Mouse (Mus musculus): ENCODE measurements around the gene Zscan20. TPM values are rescaled to one million over a fixed set of nuclear protein-coding genes. Genes with fewer than 3 reads are reported as not detected.
"Not testable (repeated sequence)": the region's sequence is repeated elsewhere in the genome, so short reads cannot be mapped to it uniquely, and the experiment has no call there.

The Zscan20 gene
- polyA plus RNA-seq, 1 experiment from 2014 or later, result 0.53 TPM

GRCm38 (mm10) chr4:128618246-128618911, 8.5 kb upstream of the Zscan20 start, which contains the start of gene Tlr12:
Tlr12 (minus strand) TSS chr4:128618619.
- Histone ChIP-seq H3K27ac (ENCODE audit: low read length) (no peak within 1 kb of the TSS), H3K4me1 (ENCODE audit: control insufficient read depth, low read depth, low read length) (peaks cover 5% of the 10 kb centered on the region), H3K9me3 (replicated peaks; ENCODE audit: control insufficient read depth, low read length) (no peaks in the 10 kb centered on the region), H3K9ac (ENCODE audit: low read depth, low read length) (no peak within 1 kb of the TSS), H3K4me2 (ENCODE audit: low read depth, low read length) (no peak within 1 kb of the TSS), H3K27me3 (ENCODE audit: control insufficient read depth, insufficient read depth, low read depth, low read length) (peaks cover 20% of the 10 kb centered on the region), H3K4me3 (ENCODE audit: low read depth, low read length) (0 out of 2 replicates have a peak within 1 kb of the TSS, but pooled peaks have one; percentile 6), H3K36me3 (ENCODE audit: control insufficient read depth, insufficient read depth) (no peaks in the 10 kb centered on the region)
- peak; percentile 20; the same call in 1 of the 2 replicates for ATAC-seq (ENCODE audit: low read depth)
- WGBS (ENCODE audit: insufficient replicate concordance), result 23% methylated on average over 15 of the region's 15 CpGs

GRCm38 (mm10) chr4:128617363-128618120, 7.6 kb upstream of the Zscan20 start:
- H3K4me2 ChIP-seq (ENCODE audit: low read depth, low read length), result no peak overlapping the region
- peaks cover 20% of the 10 kb centered on the region for H3K27me3 ChIP-seq (ENCODE audit: control insufficient read depth, insufficient read depth, low read depth, low read length)
- H3K4me1 ChIP-seq (ENCODE audit: control insufficient read depth, low read depth, low read length), result peaks cover 5% of the 10 kb centered on the region
- no peaks in the 10 kb centered on the region for H3K36me3 ChIP-seq (ENCODE audit: control insufficient read depth, insufficient read depth)
- H3K27ac ChIP-seq (ENCODE audit: low read length), result no peak overlapping the region
- no peak overlapping the region for H3K9ac ChIP-seq (ENCODE audit: low read depth, low read length)
- H3K9me3 ChIP-seq (replicated peaks; ENCODE audit: control insufficient read depth, low read length), result no peaks in the 10 kb centered on the region
- WGBS (ENCODE audit: insufficient replicate concordance), result 13% methylated on average over 17 of the region's 17 CpGs
- no peak for ATAC-seq (ENCODE audit: low read depth)
- no peak overlapping the region for H3K4me3 ChIP-seq (ENCODE audit: low read depth, low read length)

GRCm38 (mm10) chr4:128615761-128616160, 5.9 kb upstream of the Zscan20 start:
- no peak overlapping the region for H3K4me2 ChIP-seq (ENCODE audit: low read depth, low read length)
- no peaks in the 10 kb centered on the region for H3K36me3 ChIP-seq (ENCODE audit: control insufficient read depth, insufficient read depth)
- no peak overlapping the region; the same call in 1 of the 2 replicates for H3K27ac ChIP-seq (ENCODE audit: low read length)
- H3K4me3 ChIP-seq (ENCODE audit: low read depth, low read length), result no peak overlapping the region
- no peaks in the 10 kb centered on the region for H3K9me3 ChIP-seq (replicated peaks; ENCODE audit: control insufficient read depth, low read length)
- H3K9ac ChIP-seq (ENCODE audit: low read depth, low read length), result no peak overlapping the region
- 28% methylated on average over 14 of the region's 14 CpGs for WGBS (ENCODE audit: insufficient replicate concordance)
- ATAC-seq (ENCODE audit: low read depth), result no peak
- H3K4me1 ChIP-seq (ENCODE audit: control insufficient read depth, low read depth, low read length), result peaks cover 5% of the 10 kb centered on the region
- peaks cover 20% of the 10 kb centered on the region for H3K27me3 ChIP-seq (ENCODE audit: control insufficient read depth, insufficient read depth, low read depth, low read length)

- Histone ChIP-seq H3K9ac (ENCODE audit: low read depth, low read length) (no peak overlapping the region), H3K4me1 (ENCODE audit: control insufficient read depth, low read depth, low read length) (peaks cover 16% of the 10 kb centered on the region), H3K36me3 (ENCODE audit: control insufficient read depth, insufficient read depth) (no peaks in the 10 kb centered on the region), H3K27ac (ENCODE audit: low read length) (no peak overlapping the region), H3K9me3 (replicated peaks; ENCODE audit: control insufficient read depth, low read length) (no peaks in the 10 kb centered on the region), H3K4me2 (ENCODE audit: low read depth, low read length) (no peak overlapping the region), H3K4me3 (ENCODE audit: low read depth, low read length) (no peak overlapping the region), H3K27me3 (ENCODE audit: control insufficient read depth, insufficient read depth, low read depth, low read length) (peaks cover 18% of the 10 kb centered on the region)
- WGBS (ENCODE audit: insufficient replicate concordance), result 21% methylated on average over 8 of the region's 8 CpGs
- no peak for ATAC-seq (ENCODE audit: low read depth)
These were observed 3.4 kb upstream of the Zscan20 start for GRCm38 (mm10) chr4:128613326-128613725.

- H3K4me1 ChIP-seq (ENCODE audit: control insufficient read depth, low read depth, low read length), result peaks cover 13% of the 10 kb centered on the region
- not testable (repeated sequence) for H3K27me3 ChIP-seq (ENCODE audit: control insufficient read depth, insufficient read depth, low read depth, low read length); H3K4me2 ChIP-seq (ENCODE audit: low read depth, low read length); H3K27ac ChIP-seq (ENCODE audit: low read length); H3K4me3 ChIP-seq (ENCODE audit: low read depth, low read length); H3K36me3 ChIP-seq (ENCODE audit: control insufficient read depth, insufficient read depth); ATAC-seq (ENCODE audit: low read depth); H3K9me3 ChIP-seq (replicated peaks; ENCODE audit: control insufficient read depth, low read length); H3K9ac ChIP-seq (ENCODE audit: low read depth, low read length)
- 59% methylated on average over 3 of the region's 3 CpGs for WGBS (ENCODE audit: insufficient replicate concordance)
These were observed 1.8 kb upstream of the Zscan20 start for GRCm38 (mm10) chr4:128611726-128612125.

GRCm38 (mm10) chr4:128610706-128611105, 808 bp upstream of the Zscan20 start:
- no peaks in the 10 kb centered on the region for H3K36me3 ChIP-seq (ENCODE audit: control insufficient read depth, insufficient read depth)
- H3K9ac ChIP-seq (ENCODE audit: low read depth, low read length), result no peak overlapping the region; the same call in 1 of the 2 replicates
- no peak for ATAC-seq (ENCODE audit: low read depth)
- H3K27ac ChIP-seq (ENCODE audit: low read length), result no peak overlapping the region
- H3K4me1 ChIP-seq (ENCODE audit: control insufficient read depth, low read depth, low read length), result peaks cover 13% of the 10 kb centered on the region
- H3K27me3 ChIP-seq (ENCODE audit: control insufficient read depth, insufficient read depth, low read depth, low read length), result no peaks in the 10 kb centered on the region
- no peaks in the 10 kb centered on the region for H3K9me3 ChIP-seq (replicated peaks; ENCODE audit: control insufficient read depth, low read length)
- WGBS (ENCODE audit: insufficient replicate concordance), result 34% methylated on average over 10 of the region's 10 CpGs
- H3K4me2 ChIP-seq (ENCODE audit: low read depth, low read length), result peak overlapping the region; percentile 84
- peak overlapping the region; percentile 74 for H3K4me3 ChIP-seq (ENCODE audit: low read depth, low read length)

GRCm38 (mm10) chr4:128609276-128609924, 498 bp downstream of the Zscan20 start:
- peak overlapping the region; percentile 42; the same call in 1 of the 2 replicates for H3K27ac ChIP-seq (ENCODE audit: low read length)
- H3K4me1 ChIP-seq (ENCODE audit: control insufficient read depth, low read depth, low read length), result peaks cover 13% of the 10 kb centered on the region
- 6% methylated on average over 27 of the region's 27 CpGs for WGBS (ENCODE audit: insufficient replicate concordance)
- H3K4me2 ChIP-seq (ENCODE audit: low read depth, low read length), result peak overlapping the region; percentile 84
- H3K27me3 ChIP-seq (ENCODE audit: control insufficient read depth, insufficient read depth, low read depth, low read length), result no peaks in the 10 kb centered on the region
- no peak for ATAC-seq (ENCODE audit: low read depth)
- no peaks in the 10 kb centered on the region for H3K36me3 ChIP-seq (ENCODE audit: control insufficient read depth, insufficient read depth)
- H3K4me3 ChIP-seq (ENCODE audit: low read depth, low read length), result peak overlapping the region; percentile 74
- no peaks in the 10 kb centered on the region for H3K9me3 ChIP-seq (replicated peaks; ENCODE audit: control insufficient read depth, low read length)
- peak overlapping the region; percentile 62 for H3K9ac ChIP-seq (ENCODE audit: low read depth, low read length)

- 82% methylated on average over 11 of the region's 11 CpGs for WGBS (ENCODE audit: insufficient replicate concordance)
- ATAC-seq (ENCODE audit: low read depth), result no peak
- no peaks in the 10 kb centered on the region for H3K27me3 ChIP-seq (ENCODE audit: control insufficient read depth, insufficient read depth, low read depth, low read length)
These were observed 2.2 kb downstream of the Zscan20 start for GRCm38 (mm10) chr4:128607661-128608060.

More at GRCm38 (mm10) chr4:128607661-128608060, 2.2 kb downstream of the Zscan20 start:
- Histone ChIP-seq H3K9ac (ENCODE audit: low read depth, low read length) (no peak overlapping the region), H3K9me3 (replicated peaks; ENCODE audit: control insufficient read depth, low read length) (no peaks in the 10 kb centered on the region), H3K4me1 (ENCODE audit: control insufficient read depth, low read depth, low read length) (peaks cover 13% of the 10 kb centered on the region), H3K36me3 (ENCODE audit: control insufficient read depth, insufficient read depth) (no peaks in the 10 kb centered on the region), H3K4me2 (ENCODE audit: low read depth, low read length) (no peak overlapping the region), H3K4me3 (ENCODE audit: low read depth, low read length) (no peak overlapping the region), H3K27ac (ENCODE audit: low read length) (no peak overlapping the region)
